Mouse (Mus musculus) spleen, adult 18-20 months (tissue): ENCODE results near the gene Grin2a.

Source experiments
- DNase-seq, 2 experiments: peaks; one replicate each; pipeline ENCODE4 v3.0.0; 2022; ENCODE audit warnings: mixed read lengths in 2 of 2

Grin2a gene

GRCm38 (mm10) chr16:9857758-9858157, 137.6 kb downstream of the Grin2a start:
- DNase-seq: no peak

GRCm38 (mm10) chr16:9851265-9851988, 143.9 kb downstream of the Grin2a start:
- DNase-seq: no peak

GRCm38 (mm10) chr16:9841496-9841895, 153.9 kb downstream of the Grin2a start:
- no peak for DNase-seq

GRCm38 (mm10) chr16:9836542-9836941, 158.8 kb downstream of the Grin2a start:
- no peak for DNase-seq

- no peak for DNase-seq
Measured at GRCm38 (mm10) chr16:9834236-9834635, 161.1 kb downstream of the Grin2a start.

GRCm38 (mm10) chr16:9825110-9825483, 170.3 kb downstream of the Grin2a start:
- DNase-seq: no peak

- DNase-seq: no peak
Measured at GRCm38 (mm10) chr16:9824436-9825109, 170.8 kb downstream of the Grin2a start.

- no peak for DNase-seq
Measured at GRCm38 (mm10) chr16:9823686-9824085, 171.7 kb downstream of the Grin2a start.

- DNase-seq: no peak
Measured at GRCm38 (mm10) chr16:9819508-9819907, 175.9 kb downstream of the Grin2a start.

GRCm38 (mm10) chr16:9801338-9801737, 194.0 kb downstream of the Grin2a start:
- no peak for DNase-seq

GRCm38 (mm10) chr16:9800221-9800620, 195.1 kb downstream of the Grin2a start:
- no peak for DNase-seq

- no peak for DNase-seq
Measured at GRCm38 (mm10) chr16:9792976-9793375, 202.4 kb downstream of the Grin2a start.

GRCm38 (mm10) chr16:9786261-9786660, 209.1 kb downstream of the Grin2a start:
- DNase-seq: no peak

- no peak for DNase-seq
Measured at GRCm38 (mm10) chr16:9785821-9786220, 209.5 kb downstream of the Grin2a start.

- DNase-seq: no peak
Measured at GRCm38 (mm10) chr16:9768981-9769380, 226.4 kb downstream of the Grin2a start.

- DNase-seq: no peak
Measured at GRCm38 (mm10) chr16:9768356-9768755, 227.0 kb downstream of the Grin2a start.

GRCm38 (mm10) chr16:9767946-9768345, 227.4 kb downstream of the Grin2a start:
- DNase-seq: no peak

GRCm38 (mm10) chr16:9764086-9764485, 231.3 kb downstream of the Grin2a start:
- DNase-seq: no peak

GRCm38 (mm10) chr16:9760347-9760746, 235.0 kb downstream of the Grin2a start:
- no peak for DNase-seq

GRCm38 (mm10) chr16:9756849-9757248, 238.5 kb downstream of the Grin2a start:
- no peak for DNase-seq

- no peak for DNase-seq
Measured at GRCm38 (mm10) chr16:9754061-9754460, 241.3 kb downstream of the Grin2a start.

- DNase-seq: no peak
Measured at GRCm38 (mm10) chr16:9753045-9753444, 242.3 kb downstream of the Grin2a start.

- no peak for DNase-seq
Measured at GRCm38 (mm10) chr16:9752600-9752999, 242.8 kb downstream of the Grin2a start.

GRCm38 (mm10) chr16:9751045-9751569, 244.3 kb downstream of the Grin2a start:
- DNase-seq: no peak
